Mouse (Mus musculus) hematopoietic stem cell, adult 5-6 weeks (primary cell): ENCODE data around the gene Retreg3. TPM values are rescaled to one million over a fixed set of nuclear protein-coding genes. Genes with fewer than 3 reads are reported as not detected.
A peak's percentile ranks its signal among the peaks of the same experiment; 100 is the strongest.

Experiments
- ATAC-seq, 2 experiments: fragments of 125-278 bp in 1 of 2; replicated peaks in 1 of 2; 2 replicates each; pipeline ENCODE4 v1.8.0; 2016 to 2017; ENCODE audit warnings: inconsistent platforms in 2 of 2, mild to moderate bottlenecking in 2 of 2, moderate number of reproducible peaks in 2 of 2, low read depth in 1 of 2, moderate TSS enrichment in 1 of 2; ENCODE audit not compliant: low FRiP score in 2 of 2, poor library complexity in 2 of 2, severe bottlenecking in 2 of 2, insufficient read depth in 1 of 2, low TSS enrichment in 1 of 2
- total RNA-seq: library from RNA; stranded (forward); fragments of 172-1452, 232-1000 nt; gene quantifications from 2 replicates; pipeline ENCODE4 v1.2.3, GENCODE M21; 2017

The Retreg3 gene
- total RNA-seq, 1 experiment from 2014 or later, result 30.9 TPM

GRCm38 (mm10) chr11:101152825-101153224 is 33.1 kb upstream of the Retreg3 start:
- no peak for ATAC-seq

GRCm38 (mm10) chr11:101151063-101151462 is 31.4 kb upstream of the Retreg3 start:
- ATAC-seq, result no peak

GRCm38 (mm10) chr11:101149178-101150105 is 29.7 kb upstream of the Retreg3 start:
- peak; percentile 27 to 36; a peak in 1 of 4 replicates for ATAC-seq

GRCm38 (mm10) chr11:101148751-101149150 is 29.1 kb upstream of the Retreg3 start:
- no peak for ATAC-seq

GRCm38 (mm10) chr11:101146377-101146776 is 26.7 kb upstream of the Retreg3 start:
- no peak for ATAC-seq

- ATAC-seq, result peak; percentile 77 to 80
Observed at GRCm38 (mm10) chr11:101143338-101144225, 23.9 kb upstream of the Retreg3 start.

- no peak for ATAC-seq
Observed at GRCm38 (mm10) chr11:101142215-101142967, 22.7 kb upstream of the Retreg3 start.

GRCm38 (mm10) chr11:101141088-101141487 is 21.4 kb upstream of the Retreg3 start:
- no peak for ATAC-seq

- no peak for ATAC-seq
Observed at GRCm38 (mm10) chr11:101140164-101140819, 20.6 kb upstream of the Retreg3 start.

GRCm38 (mm10) chr11:101138536-101139181 is 19.0 kb upstream of the Retreg3 start:
- no peak for ATAC-seq

GRCm38 (mm10) chr11:101137000-101137399 is 17.3 kb upstream of the Retreg3 start:
- ATAC-seq, result no peak

- no peak for ATAC-seq
Observed at GRCm38 (mm10) chr11:101134217-101134865, 14.6 kb upstream of the Retreg3 start.

- no peak for ATAC-seq
Observed at GRCm38 (mm10) chr11:101133037-101133436, 13.3 kb upstream of the Retreg3 start.

GRCm38 (mm10) chr11:101131701-101132100 is 12.0 kb upstream of the Retreg3 start:
- no peak for ATAC-seq

GRCm38 (mm10) chr11:101131187-101131586 is 11.5 kb upstream of the Retreg3 start:
- ATAC-seq, result no peak
